Mouse (Mus musculus): ENCODE measurements around the gene D11Wsu47e.

Gene D11Wsu47e

DNA sequence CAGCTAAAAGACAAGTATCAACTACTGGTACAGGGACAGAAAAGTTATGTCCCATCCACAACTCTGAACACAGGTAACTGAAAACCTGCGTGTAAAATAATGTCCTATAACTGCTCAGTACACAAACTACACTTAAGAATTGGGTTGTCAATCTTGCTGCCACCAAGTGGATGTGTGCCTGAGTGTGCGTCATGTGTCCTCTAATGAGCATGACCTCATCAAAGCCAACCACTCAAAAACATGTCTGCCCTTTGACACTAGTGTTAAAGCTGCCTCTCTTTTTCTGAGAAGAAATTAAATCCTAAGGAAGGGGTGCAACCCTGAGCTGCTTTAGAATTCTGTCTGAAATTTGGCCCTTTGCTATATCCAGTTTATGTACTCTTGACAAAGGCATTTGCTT, 19.9 kb upstream of the D11Wsu47e start:
- in situ Hi-C loops (cut with MboI; ENCODE audit: unreplicated experiment in 2 of 2) = no loop called here

DNA sequence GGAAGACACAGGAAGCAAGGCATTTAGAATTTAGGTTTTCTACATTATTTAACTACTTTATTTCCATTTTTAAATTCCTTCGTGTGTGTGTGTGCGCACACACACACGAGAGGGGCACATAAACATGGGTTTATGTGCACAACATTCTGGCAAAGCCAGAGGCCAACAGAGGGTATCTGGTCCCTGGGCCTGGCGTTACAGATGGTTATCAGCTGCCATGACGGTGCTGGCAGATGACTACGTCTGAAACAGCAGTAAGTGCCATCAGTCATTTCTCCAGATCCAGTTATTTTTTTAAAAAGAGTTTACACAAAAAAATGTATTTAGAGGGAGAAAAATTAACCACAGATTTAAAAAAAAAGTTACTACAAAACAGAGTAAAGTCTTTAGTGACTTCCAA, 18.0 kb upstream of the D11Wsu47e start:
- in situ Hi-C loops (cut with MboI; ENCODE audit: unreplicated experiment in 2 of 2) = no loop called here

DNA sequence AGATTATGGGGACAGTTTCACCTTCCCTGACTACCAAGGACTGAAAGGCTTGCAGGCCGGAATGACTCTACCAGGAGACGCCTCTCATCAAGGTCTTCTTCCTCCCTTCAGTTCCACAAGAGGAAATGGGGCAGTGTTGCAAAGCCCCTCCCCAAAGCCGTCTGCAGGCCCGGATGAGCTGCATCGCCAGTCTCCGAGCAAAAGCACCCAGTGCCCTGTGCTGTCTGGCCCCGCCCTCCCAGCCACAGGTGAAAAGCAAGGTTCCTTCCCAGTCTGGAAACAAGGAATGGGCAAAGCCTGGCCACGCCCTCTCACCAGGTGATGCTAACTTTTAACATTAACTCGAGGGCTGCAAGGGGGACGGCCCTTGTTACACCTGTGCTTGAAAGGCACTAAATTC, 17.6 kb upstream of the D11Wsu47e start:
- in situ Hi-C loops (cut with MboI; ENCODE audit: unreplicated experiment in 2 of 2) = no loop called here

DNA sequence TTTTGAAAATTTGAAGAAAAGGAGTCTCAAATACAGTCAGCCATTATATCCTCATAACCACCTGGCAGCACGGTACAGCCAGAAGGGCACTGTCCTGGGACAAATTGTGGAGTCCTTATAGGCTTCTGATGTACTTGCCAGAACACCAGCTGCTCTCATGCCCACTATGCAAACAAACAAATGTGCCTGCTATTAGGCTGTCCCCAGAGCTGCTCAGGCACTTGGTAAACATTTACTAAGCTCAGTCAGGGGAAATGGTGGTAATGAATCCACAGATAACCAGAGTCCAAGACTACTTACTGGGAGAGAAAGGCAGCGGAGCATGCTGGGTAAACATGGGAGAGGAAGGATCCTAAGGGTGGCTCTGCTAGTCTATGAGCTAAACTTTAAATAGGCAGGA, 17.1 kb upstream of the D11Wsu47e start:
- in situ Hi-C loops (cut with MboI; ENCODE audit: unreplicated experiment in 2 of 2) = no loop called here

DNA sequence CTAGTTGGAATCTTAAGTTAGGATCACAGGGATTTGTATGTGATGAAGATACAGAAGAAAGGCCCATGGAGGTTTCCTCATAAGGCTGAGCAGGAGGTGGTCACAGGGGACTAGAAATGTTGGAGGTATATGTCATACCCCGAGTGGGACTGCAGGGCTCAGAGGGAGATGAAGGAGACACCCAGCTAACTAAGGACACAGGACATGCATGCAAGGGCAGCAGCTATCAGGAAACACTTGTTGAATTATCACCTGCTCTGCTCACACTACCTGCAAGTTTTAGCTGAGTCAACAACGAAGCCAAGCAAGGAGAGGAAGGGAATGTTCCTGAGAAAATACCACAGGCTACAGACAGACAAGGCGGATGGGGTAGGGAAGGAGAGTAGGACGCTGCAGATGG, 16.5 kb upstream of the D11Wsu47e start:
- in situ Hi-C loops (cut with MboI; ENCODE audit: unreplicated experiment in 2 of 2) = no loop called here

DNA sequence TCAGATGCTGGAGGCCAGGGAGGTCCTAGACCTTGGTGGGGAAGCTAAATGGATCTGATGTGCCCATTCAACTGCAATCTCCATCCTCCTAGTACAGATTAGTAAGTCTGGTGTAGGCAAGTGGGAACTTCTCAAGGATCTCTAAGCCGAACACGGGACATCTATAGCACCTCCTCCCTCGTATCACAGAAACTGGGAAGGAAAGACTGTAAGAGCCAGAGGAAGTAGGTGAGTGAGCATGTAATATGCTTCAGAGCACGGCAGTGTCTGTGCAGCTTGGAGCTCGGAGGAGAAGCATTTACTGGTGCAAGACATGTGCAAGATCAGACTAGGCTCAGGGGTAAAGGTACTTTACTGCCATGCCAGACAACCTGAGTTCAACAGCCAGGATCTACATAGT, 15.4 kb upstream of the D11Wsu47e start:
- in situ Hi-C loops (cut with MboI; ENCODE audit: unreplicated experiment in 2 of 2) = no loop called here

DNA sequence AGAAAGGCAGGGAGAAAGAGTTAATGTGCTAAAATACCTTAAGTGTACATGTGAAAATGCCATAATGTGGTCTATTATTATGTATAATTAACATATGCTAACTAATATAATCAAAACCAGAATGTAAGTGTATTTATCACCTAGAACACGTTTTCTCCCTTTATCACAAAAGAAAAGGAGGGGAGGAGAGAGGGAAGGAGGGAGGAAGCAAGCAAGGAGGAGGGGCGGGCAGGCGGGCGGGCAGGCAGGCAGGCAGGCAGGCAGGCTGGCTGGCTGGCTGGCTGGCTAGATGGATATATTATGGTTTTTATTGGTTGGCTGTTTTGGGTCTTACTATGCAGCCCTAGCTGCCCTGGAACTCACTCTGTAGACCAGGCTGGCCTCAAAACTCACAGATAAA, 14.5 kb upstream of the D11Wsu47e start:
- in situ Hi-C loops (cut with MboI; ENCODE audit: unreplicated experiment in 2 of 2) = no loop called here

DNA sequence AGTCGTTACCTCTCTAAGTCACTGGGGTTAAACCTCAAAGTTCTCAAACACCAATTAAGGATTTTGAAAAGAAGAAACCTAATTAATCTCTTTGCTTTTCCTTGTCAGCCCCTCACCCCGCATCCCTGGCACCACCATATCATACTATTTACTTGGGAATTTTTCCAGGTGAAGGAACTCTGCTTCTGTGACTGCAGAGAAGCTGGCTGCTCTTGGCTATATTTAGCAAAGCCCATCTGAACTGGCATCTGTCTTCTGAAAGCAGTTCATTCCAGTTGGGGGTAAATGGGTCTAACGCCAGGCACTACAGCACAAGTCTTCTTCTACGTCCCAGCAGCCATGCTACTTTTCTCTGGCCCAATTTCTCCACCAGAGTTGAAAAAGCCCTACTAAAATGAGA, 10.6 kb upstream of the D11Wsu47e start:
- in situ Hi-C loops (cut with MboI; ENCODE audit: unreplicated experiment in 2 of 2) = no loop called here

DNA sequence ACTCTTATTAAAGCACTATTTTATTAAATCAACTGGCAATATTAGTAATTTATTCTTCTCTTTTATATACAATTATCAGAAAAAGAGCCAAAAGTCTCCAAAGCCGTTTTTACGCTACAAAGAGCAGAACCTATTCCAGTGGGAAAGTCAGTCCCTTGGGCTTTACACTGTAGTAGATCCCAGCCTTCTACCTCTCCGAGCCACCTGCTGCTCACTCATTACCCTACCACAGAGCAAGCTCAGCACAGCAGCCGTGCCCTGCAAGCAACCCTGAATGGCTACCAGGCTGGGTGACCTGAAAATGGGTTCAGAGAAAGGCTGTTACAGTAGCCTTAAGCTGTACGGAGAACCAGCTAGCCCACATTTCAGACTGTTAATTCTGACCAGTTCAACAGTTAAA, 9.6 kb upstream of the D11Wsu47e start:
- in situ Hi-C loops (cut with MboI; ENCODE audit: unreplicated experiment in 2 of 2) = no loop called here

DNA sequence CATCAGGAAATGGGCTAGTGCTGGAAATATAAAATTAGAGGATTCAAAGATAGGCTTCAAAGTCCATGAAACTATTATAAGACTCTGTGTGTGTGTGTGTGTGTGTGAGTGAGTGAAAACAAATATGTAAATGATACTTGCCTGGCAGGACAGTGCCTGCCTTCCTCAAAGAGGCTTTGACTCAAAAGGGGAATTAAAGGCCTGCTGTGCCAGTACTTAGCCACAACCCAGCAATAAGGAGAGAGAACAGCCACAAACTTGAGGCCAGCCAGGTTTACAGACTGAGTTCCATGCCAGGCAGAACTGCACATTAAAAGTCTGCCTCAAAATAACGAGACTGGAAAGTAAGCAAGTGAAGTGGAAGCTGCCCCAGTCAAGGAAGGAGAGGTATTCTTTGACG, 7.4 kb upstream of the D11Wsu47e start:
- in situ Hi-C loops (cut with MboI; ENCODE audit: unreplicated experiment in 2 of 2) = loop anchor here in 1 of 2 experiments (25.0 kb wide), 2 partner anchors 1235 to 1485 kb away; partner anchors contain the start of gene Slc9a3r1

DNA sequence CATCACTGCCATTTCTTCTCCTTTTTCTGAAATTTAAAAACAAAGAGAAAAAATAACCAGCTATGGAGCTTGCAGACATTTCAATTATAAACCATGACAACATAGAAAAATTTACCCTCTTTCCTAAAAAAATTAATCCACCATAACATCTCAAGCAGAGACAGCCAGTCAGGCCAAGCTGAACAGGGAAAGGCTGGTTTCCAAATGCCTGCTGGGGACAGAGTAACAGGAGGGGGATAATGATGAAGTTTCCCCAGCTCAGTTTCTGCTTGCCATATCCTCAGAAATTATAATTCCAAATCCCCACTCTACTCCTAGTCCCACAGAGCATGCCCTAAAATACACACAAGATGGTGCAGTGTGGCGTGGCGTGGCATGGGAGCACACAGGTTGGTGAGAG, 6.8 kb upstream of the D11Wsu47e start:
- in situ Hi-C loops (cut with MboI; ENCODE audit: unreplicated experiment in 2 of 2) = loop anchor here in 1 of 2 experiments (25.0 kb wide), 2 partner anchors 1235 to 1485 kb away; partner anchors contain the start of gene Slc9a3r1

DNA sequence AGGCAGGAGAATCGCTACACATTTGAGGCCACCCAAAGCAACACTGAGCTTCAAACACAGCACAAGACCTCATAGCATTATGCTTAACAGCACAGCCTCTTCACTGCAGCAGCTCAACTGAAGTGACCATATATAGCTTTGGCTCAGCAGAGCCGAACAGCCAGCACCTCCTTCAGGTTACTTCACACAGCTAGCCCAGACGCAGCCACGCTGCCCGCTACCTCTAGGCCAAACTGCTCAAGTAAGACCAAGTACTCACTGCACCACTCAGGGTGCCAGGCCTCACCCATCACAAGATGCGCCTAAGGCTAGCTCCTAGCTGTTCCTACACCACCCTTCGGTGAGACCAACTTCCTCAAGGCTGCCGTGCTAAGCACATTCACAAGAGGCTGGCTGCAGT, 5.8 kb upstream of the D11Wsu47e start:
- in situ Hi-C loops (cut with MboI; ENCODE audit: unreplicated experiment in 2 of 2) = loop anchor here in 1 of 2 experiments (25.0 kb wide), 2 partner anchors 1234 to 1484 kb away; partner anchors contain the start of gene Slc9a3r1

DNA sequence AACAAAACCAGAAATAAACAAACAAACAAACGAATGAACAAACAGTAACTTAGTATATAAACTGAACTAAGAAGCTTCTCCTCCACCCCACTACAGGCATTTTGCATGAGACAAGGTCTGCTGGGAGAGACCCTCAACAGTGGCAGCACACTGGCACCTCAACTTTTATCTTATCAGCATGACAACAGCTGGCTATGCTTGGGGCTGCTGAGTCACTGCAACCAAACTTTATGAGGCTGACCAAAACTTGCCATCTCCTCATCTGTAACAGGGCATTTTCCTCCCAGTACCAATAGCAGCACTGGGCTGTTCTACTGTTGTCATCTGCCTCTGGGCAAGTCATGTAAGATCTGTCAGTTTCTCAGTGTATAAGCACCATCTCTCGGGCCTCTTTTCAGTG, 3.3 kb upstream of the D11Wsu47e start:
- in situ Hi-C loops (cut with MboI; ENCODE audit: unreplicated experiment in 2 of 2) = loop anchor here (5.0 to 25.0 kb wide), 3 partner anchors 34 to 1481 kb away; partner anchors contain the start of genes Cog1 (in 2 of the 2) and Slc9a3r1 (in 1 of the 2)

DNA sequence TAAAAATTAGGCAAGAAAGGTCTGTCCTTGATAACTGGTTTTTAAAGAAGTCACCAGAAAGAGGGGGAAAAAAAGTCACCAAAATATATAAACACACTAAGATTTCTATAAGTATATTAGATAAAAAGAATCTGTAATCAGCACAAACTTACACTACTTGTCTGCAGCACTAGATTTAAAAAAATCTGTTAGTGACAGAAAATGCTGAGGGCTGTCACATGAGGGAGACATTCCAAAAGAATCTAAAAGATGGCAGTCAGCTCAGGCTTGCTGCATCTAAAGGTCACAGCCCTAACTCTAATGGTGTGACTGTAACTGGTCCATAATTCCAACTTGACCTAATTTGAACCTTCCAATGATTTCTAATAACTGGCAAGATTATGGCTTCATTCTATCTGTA, 2.2 kb upstream of the D11Wsu47e start:
- in situ Hi-C loops (cut with MboI; ENCODE audit: unreplicated experiment in 2 of 2) = loop anchor here (5.0 to 25.0 kb wide), 3 partner anchors 35 to 1480 kb away; partner anchors contain the start of genes Cog1 (in 2 of the 2) and Slc9a3r1 (in 1 of the 2)

DNA sequence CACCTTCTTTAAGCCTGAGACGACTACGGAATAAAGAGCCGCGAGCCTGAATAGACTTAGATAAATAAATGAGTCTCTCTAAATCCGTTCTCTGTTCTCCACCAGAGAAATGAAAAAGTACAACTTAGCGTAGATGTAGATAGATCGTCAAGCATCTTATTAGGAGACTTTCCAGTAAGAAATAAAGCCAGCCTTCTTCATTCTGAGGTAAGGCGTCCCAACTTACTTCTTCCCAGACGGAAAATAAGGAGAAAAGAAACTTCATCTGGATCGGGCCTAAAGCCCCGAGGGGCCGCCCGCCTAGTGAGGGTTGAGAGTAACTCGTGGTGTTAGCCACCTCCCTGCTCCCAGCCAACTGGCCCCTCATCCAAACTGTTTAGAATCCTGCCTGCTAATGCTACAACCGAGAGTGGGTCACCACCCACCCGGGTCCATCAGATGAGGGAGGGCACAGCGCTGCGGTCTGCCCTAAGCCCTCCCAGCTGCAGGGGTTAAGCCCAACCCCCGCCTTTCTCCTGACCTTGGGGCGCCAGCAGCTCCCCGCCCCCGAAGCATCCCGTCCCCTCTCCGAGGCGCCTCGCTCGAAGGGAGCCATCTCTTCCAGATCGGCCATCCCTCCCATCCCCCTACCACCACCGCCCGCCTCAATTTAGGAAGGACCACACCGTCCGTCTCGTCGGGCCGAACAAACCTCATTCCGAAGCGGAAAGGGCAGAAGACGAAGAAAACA, 1.1 kb upstream of the D11Wsu47e start:
- in situ Hi-C loops (cut with MboI; ENCODE audit: unreplicated experiment in 2 of 2) = loop anchor here (5.0 to 25.0 kb wide), 3 partner anchors 36 to 1479 kb away; partner anchors contain the start of genes Cog1 (in 2 of the 2) and Slc9a3r1 (in 1 of the 2)

DNA sequence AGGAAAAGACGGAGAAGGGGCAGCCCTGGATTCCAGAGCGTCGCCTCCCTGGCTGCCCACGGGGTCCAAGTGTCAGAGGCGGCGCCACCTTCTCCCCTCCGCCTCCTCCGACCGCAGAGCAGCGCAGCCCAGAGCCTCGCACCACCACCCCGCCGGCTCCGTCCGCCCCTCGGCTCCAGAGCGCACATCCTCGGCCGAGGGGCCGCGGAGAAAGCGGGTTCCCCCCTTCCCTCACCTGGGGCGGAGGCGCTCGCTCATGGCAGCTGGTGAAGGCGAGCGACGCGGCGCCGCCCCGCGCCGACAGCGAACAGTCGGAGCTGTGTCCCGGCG, 620 bp upstream of the D11Wsu47e start:
- in situ Hi-C loops (cut with MboI; ENCODE audit: unreplicated experiment in 2 of 2) = loop anchor here (5.0 to 25.0 kb wide), 3 partner anchors 36 to 1479 kb away; partner anchors contain the start of genes Cog1 (in 2 of the 2) and Slc9a3r1 (in 1 of the 2)

DNA sequence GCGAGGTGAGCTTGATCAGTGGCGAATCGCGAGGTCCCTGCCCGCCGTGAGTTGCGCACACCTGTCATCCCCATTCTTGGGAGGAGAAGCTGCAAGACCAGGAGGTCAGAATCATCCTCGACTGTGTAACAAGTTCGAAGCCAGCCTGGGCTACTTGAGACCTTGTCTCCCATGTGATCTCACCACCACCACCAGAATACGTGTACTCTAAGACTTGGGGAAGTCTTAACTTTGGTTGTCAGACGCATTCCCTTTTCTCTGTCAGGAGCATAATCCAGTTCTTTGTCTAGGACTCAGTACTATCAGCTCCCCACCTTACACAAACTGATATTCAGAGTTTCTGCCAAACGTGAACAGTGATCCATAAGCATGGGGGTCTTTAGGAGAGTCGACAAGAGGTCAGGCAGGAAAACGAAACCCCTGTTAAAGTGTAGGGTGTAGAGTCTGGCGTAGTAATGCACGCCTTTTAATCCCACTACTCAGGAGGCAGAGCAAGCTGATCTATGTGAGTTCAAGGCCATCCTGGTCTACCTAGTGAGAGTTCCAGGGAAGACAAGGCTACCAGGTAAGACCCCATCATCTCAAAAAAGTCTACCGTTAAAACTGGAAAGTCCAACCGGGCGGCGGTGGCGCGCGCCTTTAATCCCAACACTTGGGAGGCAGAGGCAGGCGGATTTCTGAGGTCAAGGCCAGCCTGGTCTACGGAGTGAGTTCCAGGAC, 655 bp downstream of the D11Wsu47e start:
- in situ Hi-C loops (cut with MboI; ENCODE audit: unreplicated experiment in 2 of 2) = loop anchor here (5.0 to 25.0 kb wide), 3 partner anchors 38 to 1477 kb away; partner anchors contain the start of genes Cog1 (in 2 of the 2) and Slc9a3r1 (in 1 of the 2)

DNA sequence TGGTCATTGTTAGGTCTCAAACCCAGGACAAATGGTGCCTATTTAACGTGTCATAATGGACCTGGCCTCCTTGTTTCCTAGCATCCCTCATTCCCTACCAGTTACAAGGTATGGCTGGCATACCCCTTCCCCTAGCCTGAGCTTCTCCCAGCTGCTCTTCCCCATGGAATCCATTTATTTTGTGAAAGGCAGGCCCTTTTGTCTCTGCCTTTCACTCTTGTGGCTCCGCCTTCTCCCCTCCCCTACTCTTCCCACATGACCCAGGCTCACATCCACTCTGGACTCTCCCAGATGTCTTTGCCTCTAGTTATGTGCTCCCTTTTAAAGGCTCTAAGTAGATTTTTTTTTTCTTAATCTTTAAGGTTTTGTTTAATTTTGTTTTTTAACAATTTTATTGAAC, 2.8 kb downstream of the D11Wsu47e start:
- in situ Hi-C loops (cut with MboI; ENCODE audit: unreplicated experiment in 2 of 2) = loop anchor here in 1 of 2 experiments (25.0 kb wide), 2 partner anchors 1225 to 1475 kb away; partner anchors contain the start of gene Slc9a3r1

DNA sequence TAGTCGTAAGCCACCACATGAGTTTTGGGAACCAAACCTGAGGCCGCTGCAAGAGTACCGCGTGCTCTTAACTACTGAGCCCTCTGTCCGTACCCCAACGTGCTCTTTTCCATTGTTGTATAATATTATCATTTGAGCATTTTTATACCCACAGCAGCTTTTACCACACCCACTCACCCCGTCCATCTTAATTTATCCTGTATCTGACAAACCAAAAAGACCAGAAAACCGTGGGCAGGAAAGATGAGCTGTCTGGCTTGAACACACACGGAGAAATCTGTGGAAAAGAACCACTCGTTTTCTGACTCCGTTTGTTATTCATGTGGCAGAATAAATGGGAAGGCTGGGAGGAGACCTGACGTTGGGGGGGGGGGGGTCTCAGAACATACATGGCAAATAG, 6.3 kb downstream of the D11Wsu47e start:
- in situ Hi-C loops (cut with MboI; ENCODE audit: unreplicated experiment in 2 of 2) = loop anchor here in 1 of 2 experiments (25.0 kb wide), 2 partner anchors 1222 to 1472 kb away; partner anchors contain the start of gene Slc9a3r1

DNA sequence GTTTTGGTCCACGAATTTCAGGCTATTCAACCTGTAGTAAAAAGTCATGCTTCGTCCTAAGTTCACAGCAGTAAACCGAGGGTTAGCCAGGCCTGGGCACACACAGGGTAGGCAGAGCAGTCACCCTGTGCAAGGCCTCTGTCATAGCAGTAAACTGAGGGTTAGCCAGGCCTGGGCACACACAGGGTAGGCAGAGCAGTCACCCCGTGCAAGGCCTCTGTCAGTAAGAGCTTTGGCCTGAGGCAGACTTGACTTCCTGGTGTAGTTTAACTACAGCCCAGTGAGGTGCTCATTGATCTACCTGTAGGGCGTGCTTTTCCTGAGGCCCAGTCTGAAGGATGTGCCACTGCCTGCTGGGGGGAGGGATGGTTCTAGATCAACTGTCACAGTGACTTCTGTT, 7.1 kb downstream of the D11Wsu47e start:
- in situ Hi-C loops (cut with MboI; ENCODE audit: unreplicated experiment in 2 of 2) = loop anchor here in 1 of 2 experiments (25.0 kb wide), 2 partner anchors 1221 to 1471 kb away; partner anchors contain the start of gene Slc9a3r1

DNA sequence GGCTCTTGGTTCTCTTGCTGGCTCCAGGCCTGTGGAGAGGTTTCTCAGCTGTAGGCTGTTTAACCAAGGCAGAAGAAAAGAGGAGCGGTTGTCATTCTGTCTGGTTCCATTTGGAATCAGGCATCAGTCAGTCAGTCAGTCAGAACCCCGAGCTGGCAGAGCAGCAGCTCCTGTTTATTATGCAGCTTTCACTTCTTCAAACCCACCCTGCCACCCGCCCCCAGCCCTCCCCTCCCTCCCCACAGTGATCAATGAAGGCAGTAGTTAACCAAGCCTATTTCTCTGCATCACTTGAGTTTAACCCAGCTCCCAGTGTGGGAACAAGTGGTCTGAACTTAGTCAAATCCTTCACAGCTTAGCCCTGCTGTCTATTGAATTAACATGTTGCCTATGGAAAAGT, 7.6 kb downstream of the D11Wsu47e start:
- in situ Hi-C loops (cut with MboI; ENCODE audit: unreplicated experiment in 2 of 2) = loop anchor here in 1 of 2 experiments (25.0 kb wide), 2 partner anchors 1220 to 1470 kb away; partner anchors contain the start of gene Slc9a3r1
